Mouse (Mus musculus): Measurements from ENCODE around the gene Rfng. TPM values are rescaled to one million over a fixed set of nuclear protein-coding genes. Genes with fewer than 3 reads are reported as not detected.

Rfng gene
- polyA plus RNA-seq, 2 experiments = 39.0 to 61.0 TPM

DNA sequence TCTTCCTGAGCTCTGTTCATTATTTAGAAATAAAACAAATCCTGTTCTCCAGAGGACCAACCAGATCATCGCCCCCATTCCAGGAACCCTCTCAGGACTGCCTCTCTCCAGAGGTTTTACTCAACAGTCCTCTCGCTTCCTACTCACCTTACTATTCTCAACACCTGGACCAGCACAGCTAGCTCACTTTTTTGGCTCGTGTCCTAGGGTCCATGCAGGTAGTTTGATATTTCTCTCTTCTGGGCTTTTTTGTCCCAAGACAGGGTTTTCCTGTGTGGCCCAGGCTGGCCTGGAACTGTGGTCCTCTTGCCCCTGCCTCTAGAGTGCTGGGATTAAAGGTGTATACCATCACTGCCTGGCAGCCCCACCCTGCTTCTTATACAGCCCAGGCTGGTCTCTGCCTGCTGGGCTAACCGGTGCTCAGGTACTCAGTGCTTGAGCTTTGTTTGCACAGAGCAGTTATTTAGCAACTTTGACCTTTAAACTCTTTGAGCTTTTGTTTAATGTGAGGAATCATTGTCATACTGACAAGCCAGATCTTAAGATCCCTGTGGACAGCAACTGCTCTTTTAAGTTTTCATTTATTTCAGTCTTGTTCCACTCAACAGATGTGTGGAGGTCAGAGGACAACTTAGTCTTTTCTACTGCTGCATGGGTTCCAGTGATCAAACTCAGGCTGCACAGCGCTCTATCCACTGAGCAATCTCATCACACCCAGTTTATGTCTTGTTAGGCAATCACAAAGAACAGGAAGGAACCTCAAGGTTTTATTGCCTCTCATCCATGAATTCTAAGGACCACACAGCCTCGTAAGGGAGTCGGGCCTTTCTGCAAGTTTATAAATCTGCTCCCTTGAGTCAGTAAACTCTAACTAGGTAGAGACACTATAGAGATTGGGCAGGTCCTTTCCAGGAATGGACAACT is 21.6 kb upstream of the Rfng start:
- Histone ChIP-seq H3K4me3 (replicated peaks; ENCODE audit: low read length) (no peak overlapping the region), H3K36me3 (ENCODE audit: control insufficient read depth, insufficient read depth, low read length) (peaks cover 53% of the 10 kb centered on the region), H3K27ac (replicated peaks; ENCODE audit: low read depth, low read length) (no peak overlapping the region), H3K9me3 (ENCODE audit: control insufficient read depth, low read length) (no peaks in the 10 kb centered on the region), H3K4me2 (replicated peaks; ENCODE audit: low read depth, low read length, severe bottlenecking) (no peak overlapping the region), H3K27me3 (ENCODE audit: control insufficient read depth, insufficient read depth, low read length) (no peaks in the 10 kb centered on the region), H3K9ac (ENCODE audit: low read depth, low read length, severe bottlenecking) (no peak overlapping the region), H3K4me1 (ENCODE audit: control insufficient read depth, insufficient read depth, low read length) (no peaks in the 10 kb centered on the region)
- ATAC-seq (ENCODE audit: low FRiP score, low read depth) (no peak), DNase-seq (ENCODE audit: low spot score) (no peak)
- TF ChIP-seq POLR2A (IDR thresholded peaks at IDR 0.05; ENCODE audit: borderline replicate concordance, extremely low read depth, insufficient read depth, insufficient read length) = no peak
- WGBS = 84% methylated on average over 7 of the region's 7 CpGs

DNA sequence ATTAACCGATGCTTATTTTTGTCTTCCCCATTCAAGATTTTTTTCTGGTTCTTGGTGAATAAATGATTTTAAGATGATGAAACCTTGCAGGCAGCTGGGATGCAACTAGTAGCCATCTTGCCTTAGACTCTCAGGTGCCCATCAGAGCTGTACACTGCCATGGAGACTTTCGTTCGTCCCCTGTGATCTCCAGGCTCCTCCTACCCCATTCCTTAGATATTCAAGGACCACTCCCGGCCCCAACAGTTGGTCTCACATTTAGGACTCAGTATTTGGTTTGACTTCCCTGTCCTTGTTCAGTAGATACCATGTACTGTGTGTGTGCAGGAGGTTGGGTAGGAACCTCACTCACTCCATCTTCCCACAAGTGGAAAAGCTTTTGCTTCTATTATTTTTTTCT is 20.8 kb upstream of the Rfng start:
- no peak for ATAC-seq (ENCODE audit: low FRiP score, low read depth)
- H3K27ac ChIP-seq (replicated peaks; ENCODE audit: low read depth, low read length) = no peak overlapping the region
- TF ChIP-seq POLR2A (IDR thresholded peaks at IDR 0.05; ENCODE audit: borderline replicate concordance, extremely low read depth, insufficient read depth, insufficient read length) = no peak
- no peak overlapping the region for H3K9ac ChIP-seq (ENCODE audit: low read depth, low read length, severe bottlenecking)
- H3K4me1 ChIP-seq (ENCODE audit: control insufficient read depth, insufficient read depth, low read length) = 0 out of 2 replicates have a peak, but pooled peaks cover under 1% of the 10 kb centered on the region
- DNase-seq (ENCODE audit: low spot score) = no peak
- H3K4me2 ChIP-seq (replicated peaks; ENCODE audit: low read depth, low read length, severe bottlenecking) = no peak overlapping the region
- WGBS = 71% methylated on average over 4 of the region's 4 CpGs
- no peaks in the 10 kb centered on the region for H3K27me3 ChIP-seq (ENCODE audit: control insufficient read depth, insufficient read depth, low read length)
- peaks cover 44% of the 10 kb centered on the region for H3K36me3 ChIP-seq (ENCODE audit: control insufficient read depth, insufficient read depth, low read length)
- H3K4me3 ChIP-seq (replicated peaks; ENCODE audit: low read length) = no peak overlapping the region
- no peaks in the 10 kb centered on the region for H3K9me3 ChIP-seq (ENCODE audit: control insufficient read depth, low read length)

DNA sequence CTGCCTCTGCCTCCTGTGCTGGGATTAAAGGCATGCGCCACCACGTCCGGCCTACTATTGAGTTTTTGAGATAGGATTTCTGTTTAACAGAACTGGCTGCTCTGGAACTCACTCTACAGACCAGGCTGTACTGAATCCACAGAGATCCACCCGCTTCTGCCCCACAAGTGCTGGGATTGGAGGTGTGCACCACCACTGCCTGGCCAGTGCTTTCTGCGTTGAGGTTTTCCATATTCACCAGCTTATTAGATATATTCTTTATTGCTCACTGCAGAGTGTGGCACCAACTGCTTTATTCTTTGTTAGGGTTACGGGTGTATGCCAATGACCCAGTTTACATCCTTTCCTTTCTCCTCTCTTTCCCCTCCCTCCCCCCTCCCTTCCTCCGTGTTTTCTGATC is 20.3 kb upstream of the Rfng start:
- ATAC-seq (ENCODE audit: low FRiP score, low read depth) (no peak), DNase-seq (ENCODE audit: low spot score) (no peak)
- H3K27ac ChIP-seq (replicated peaks; ENCODE audit: low read depth, low read length) = no peak overlapping the region
- peaks cover 39% of the 10 kb centered on the region for H3K36me3 ChIP-seq (ENCODE audit: control insufficient read depth, insufficient read depth, low read length)
- no peaks in the 10 kb centered on the region for H3K9me3 ChIP-seq (ENCODE audit: control insufficient read depth, low read length)
- no peaks in the 10 kb centered on the region for H3K27me3 ChIP-seq (ENCODE audit: control insufficient read depth, insufficient read depth, low read length)
- WGBS = 75% methylated on average over 7 of the region's 7 CpGs
- no peak for TF ChIP-seq POLR2A (IDR thresholded peaks at IDR 0.05; ENCODE audit: borderline replicate concordance, extremely low read depth, insufficient read depth, insufficient read length)
- H3K4me2 ChIP-seq (replicated peaks; ENCODE audit: low read depth, low read length, severe bottlenecking) = no peak overlapping the region
- no peak overlapping the region for H3K4me3 ChIP-seq (replicated peaks; ENCODE audit: low read length)
- H3K9ac ChIP-seq (ENCODE audit: low read depth, low read length, severe bottlenecking) = no peak overlapping the region
- 0 out of 2 replicates have a peak, but pooled peaks cover 4% of the 10 kb centered on the region for H3K4me1 ChIP-seq (ENCODE audit: control insufficient read depth, insufficient read depth, low read length)

DNA sequence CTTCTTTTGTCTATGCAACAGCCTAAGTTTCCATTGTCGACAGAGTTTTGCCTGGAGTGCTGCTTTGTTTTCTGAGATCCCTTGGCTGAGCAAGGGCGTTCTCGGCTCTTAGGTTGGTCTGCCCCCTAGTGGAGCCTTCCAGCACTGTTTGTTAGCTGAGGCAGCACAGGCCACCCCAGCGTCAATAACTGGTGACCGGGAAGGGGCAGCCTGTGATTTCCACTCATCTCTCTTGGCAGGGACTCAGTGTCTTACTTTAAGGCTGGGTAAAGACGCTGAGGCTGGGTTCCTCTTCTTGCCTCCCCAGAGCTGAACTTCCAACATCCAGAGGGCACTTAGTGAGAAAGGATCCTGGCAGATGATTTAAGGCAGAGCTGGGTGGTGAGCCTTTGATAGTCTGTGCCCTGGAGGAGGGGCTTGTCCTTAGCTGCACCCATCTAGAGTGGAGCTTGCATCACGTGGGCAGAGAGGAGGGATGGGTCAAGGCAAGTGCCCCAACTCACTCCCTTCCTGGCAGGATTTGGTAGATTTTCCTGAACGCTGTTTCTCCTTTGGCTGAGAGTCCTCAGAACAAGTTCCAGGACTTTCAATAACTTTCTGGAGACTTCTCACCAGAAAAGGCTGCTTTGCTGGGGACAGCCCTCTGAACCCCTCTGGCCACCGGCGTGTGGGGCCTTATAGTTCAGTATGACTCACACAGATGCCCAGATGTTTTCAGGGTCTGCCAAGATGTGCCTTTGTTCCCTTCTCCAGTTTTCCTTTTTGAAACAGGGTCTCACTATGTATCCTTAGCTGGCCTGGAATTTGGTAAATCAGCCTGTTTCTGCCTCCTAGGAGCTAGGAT is 16.3 kb upstream of the Rfng start:
- H3K9ac ChIP-seq (ENCODE audit: low read depth, low read length, severe bottlenecking) = 0 out of 2 replicates have a peak overlapping the region, but pooled peaks have one; percentile 1
- H3K27ac ChIP-seq (replicated peaks; ENCODE audit: low read depth, low read length) = peak overlapping the region; percentile 48; the same call in 1 of the 2 replicates

DNA sequence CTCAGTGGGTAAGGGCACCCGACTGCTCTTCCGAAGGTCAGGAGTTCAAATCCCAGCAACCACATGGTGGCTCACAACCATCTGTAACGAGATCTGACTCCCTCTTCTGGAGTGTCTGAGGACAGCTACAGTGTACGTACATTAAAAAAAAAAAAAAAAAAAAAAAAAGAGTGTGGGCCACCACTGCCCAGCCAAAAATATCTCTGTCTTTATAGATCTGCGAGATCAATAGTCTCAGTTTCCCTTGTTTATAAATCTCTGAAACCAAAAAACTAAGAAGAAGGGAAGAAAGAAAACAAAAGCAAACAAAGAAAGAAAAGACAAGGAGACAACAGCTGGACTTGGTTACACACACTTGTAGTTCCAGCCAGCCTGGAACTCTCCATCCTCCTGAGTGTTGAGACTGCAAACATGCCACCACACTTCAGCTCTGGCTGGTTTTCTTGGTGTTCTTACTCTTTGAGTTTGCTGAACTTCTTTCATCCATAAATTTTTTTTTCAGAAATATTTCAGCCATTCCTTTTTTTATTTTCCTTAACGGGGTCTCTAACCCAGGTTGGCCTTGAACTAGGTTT is 15.4 kb upstream of the Rfng start:
- Histone ChIP-seq H3K27ac (replicated peaks; ENCODE audit: low read depth, low read length) (peak overlapping the region; percentile 48; the same call in 1 of the 2 replicates), H3K4me1 (ENCODE audit: control insufficient read depth, insufficient read depth, low read length) (peaks cover 13% of the 10 kb centered on the region), H3K9me3 (ENCODE audit: control insufficient read depth, low read length) (no peaks in the 10 kb centered on the region), H3K9ac (ENCODE audit: low read depth, low read length, severe bottlenecking) (no peak overlapping the region), H3K4me2 (replicated peaks; ENCODE audit: low read depth, low read length, severe bottlenecking) (no peak overlapping the region), H3K27me3 (ENCODE audit: control insufficient read depth, insufficient read depth, low read length) (no peaks in the 10 kb centered on the region), H3K36me3 (ENCODE audit: control insufficient read depth, insufficient read depth, low read length) (0 out of 2 replicates have a peak, but pooled peaks cover 4% of the 10 kb centered on the region), H3K4me3 (replicated peaks; ENCODE audit: low read length) (no peak overlapping the region)
- WGBS = 66% methylated on average over 6 of the region's 6 CpGs
- DNase-seq (ENCODE audit: low spot score) (no peak), ATAC-seq (ENCODE audit: low FRiP score, low read depth) (no peak)
- TF ChIP-seq POLR2A (IDR thresholded peaks at IDR 0.05; ENCODE audit: borderline replicate concordance, extremely low read depth, insufficient read depth, insufficient read length) = no peak

More for the DNA sequence above, 16.3 kb upstream of the Rfng start:
- Histone ChIP-seq H3K27me3 (ENCODE audit: control insufficient read depth, insufficient read depth, low read length) (no peaks in the 10 kb centered on the region), H3K9me3 (ENCODE audit: control insufficient read depth, low read length) (no peaks in the 10 kb centered on the region), H3K4me1 (ENCODE audit: control insufficient read depth, insufficient read depth, low read length) (peaks cover 12% of the 10 kb centered on the region), H3K4me3 (replicated peaks; ENCODE audit: low read length) (no peak overlapping the region), H3K4me2 (replicated peaks; ENCODE audit: low read depth, low read length, severe bottlenecking) (no peak overlapping the region), H3K36me3 (ENCODE audit: control insufficient read depth, insufficient read depth, low read length) (peaks cover 2% of the 10 kb centered on the region; the same call in 1 of the 2 replicates)
- peak; percentile 72 for ATAC-seq (ENCODE audit: low FRiP score, low read depth)
- whole genome bisulfite sequencing = 12% methylated on average over 10 of the region's 10 CpGs
- DNase-seq (ENCODE audit: low spot score) = peak; percentile 91
- no peak for TF ChIP-seq POLR2A (IDR thresholded peaks at IDR 0.05; ENCODE audit: borderline replicate concordance, extremely low read depth, insufficient read depth, insufficient read length)
